Mouse (Mus musculus): ENCODE measurements around the gene Rnf181. TPM values are rescaled to one million over a fixed set of nuclear protein-coding genes. Genes with fewer than 3 reads are reported as not detected.
A peak's percentile ranks its signal among the peaks of the same experiment; 100 is the strongest.

The Rnf181 gene
- polyA plus RNA-seq, 2 experiments, result 42.8 to 68.0 TPM

GRCm38 (mm10) chr6:72374206-72374605 lies 7.5 kb upstream of the Rnf181 start:
- Histone ChIP-seq H3K9ac (replicated peaks) (no peak overlapping the region), H3K4me2 (ENCODE audit: low read depth) (peak overlapping the region; percentile 59; the same call in 1 of the 2 replicates), H3K27ac (no peak overlapping the region), H3K4me3 (ENCODE audit: insufficient read depth in 1 of 2, low read depth in 2 of 2, low read length in 2 of 2) (no peak overlapping the region), H3K36me3 (replicated peaks; ENCODE audit: control insufficient read depth, insufficient read depth, low read depth) (no peaks in the 10 kb centered on the region; the same call in 1 of the 2 replicates), H3K27me3 (ENCODE audit: control insufficient read depth, insufficient read depth, low read length) (no peaks in the 10 kb centered on the region), H3K4me1 (replicated peaks; ENCODE audit: control insufficient read depth in 2 of 2, insufficient read depth in 2 of 2, low read length in 1 of 2) (peaks cover 23 to 48% of the 10 kb centered on the region in 2 experiments), H3K9me3 (ENCODE audit: control insufficient read depth, low read length) (no peaks in the 10 kb centered on the region)
- TF ChIP-seq CTCF (IDR thresholded peaks at IDR 0.05; ENCODE audit: low read depth), result no peak
- TF ChIP-seq EP300 (IDR thresholded peaks at IDR 0.05; ENCODE audit: low read depth), result no peak
- DNase-seq (ENCODE audit: low read depth in 3 of 3, low spot score in 3 of 3) (no peak), ATAC-seq (ENCODE audit: insufficient read depth) (peak; percentile 41; the same call in 1 of the 2 replicates)
- 37% methylated on average over 7 of the region's 7 CpGs for WGBS (ENCODE audit: insufficient replicate concordance)

GRCm38 (mm10) chr6:72373184-72373583 lies 6.4 kb upstream of the Rnf181 start:
- no peak overlapping the region for H3K27ac ChIP-seq
- H3K9ac ChIP-seq (replicated peaks), result no peak overlapping the region
- DNase-seq (ENCODE audit: low read depth in 3 of 3, low spot score in 3 of 3) (no peak), ATAC-seq (ENCODE audit: insufficient read depth) (no peak)
- H3K27me3 ChIP-seq (ENCODE audit: control insufficient read depth, insufficient read depth, low read length), result no peaks in the 10 kb centered on the region
- peaks cover 9% of the 10 kb centered on the region; the same call in 1 of the 2 replicates for H3K36me3 ChIP-seq (replicated peaks; ENCODE audit: control insufficient read depth, insufficient read depth, low read depth)
- WGBS (ENCODE audit: insufficient replicate concordance), result 87% methylated on average over 4 of the region's 4 CpGs
- no peak overlapping the region for H3K4me2 ChIP-seq (ENCODE audit: low read depth)
- no peaks in the 10 kb centered on the region for H3K9me3 ChIP-seq (ENCODE audit: control insufficient read depth, low read length)
- H3K4me3 ChIP-seq (ENCODE audit: insufficient read depth in 1 of 2, low read depth in 2 of 2, low read length in 2 of 2), result no peak overlapping the region
- H3K4me1 ChIP-seq (replicated peaks; ENCODE audit: control insufficient read depth in 2 of 2, insufficient read depth in 2 of 2, low read length in 1 of 2), result peaks cover 14 to 42% of the 10 kb centered on the region in 2 experiments
- TF ChIP-seq CTCF (IDR thresholded peaks at IDR 0.05; ENCODE audit: low read depth) (no peak), EP300 (IDR thresholded peaks at IDR 0.05; ENCODE audit: low read depth) (no peak)

- Histone ChIP-seq H3K4me3 (ENCODE audit: insufficient read depth in 1 of 2, low read depth in 2 of 2, low read length in 2 of 2) (no peak overlapping the region), H3K4me2 (ENCODE audit: low read depth) (no peak overlapping the region), H3K9me3 (ENCODE audit: control insufficient read depth, low read length) (no peaks in the 10 kb centered on the region), H3K27ac (no peak overlapping the region), H3K36me3 (replicated peaks; ENCODE audit: control insufficient read depth, insufficient read depth, low read depth) (peaks cover 9% of the 10 kb centered on the region; the same call in 1 of the 2 replicates), H3K9ac (replicated peaks) (no peak overlapping the region), H3K27me3 (ENCODE audit: control insufficient read depth, insufficient read depth, low read length) (no peaks in the 10 kb centered on the region), H3K4me1 (replicated peaks; ENCODE audit: control insufficient read depth in 2 of 2, insufficient read depth in 2 of 2, low read length in 1 of 2) (peaks cover 14 to 40% of the 10 kb centered on the region in 2 experiments)
- no peak for ATAC-seq (ENCODE audit: insufficient read depth)
- TF ChIP-seq CTCF (IDR thresholded peaks at IDR 0.05; ENCODE audit: low read depth) (no peak), EP300 (IDR thresholded peaks at IDR 0.05; ENCODE audit: low read depth) (no peak)
- WGBS (ENCODE audit: insufficient replicate concordance), result 54% methylated on average over 1 of the region's 1 CpGs
- DNase-seq (ENCODE audit: low read depth in 3 of 3, low spot score in 3 of 3), result no peak
Observed at GRCm38 (mm10) chr6:72371571-72371970, 4.8 kb upstream of the Rnf181 start.

- TF ChIP-seq EP300 (IDR thresholded peaks at IDR 0.05; ENCODE audit: low read depth), result no peak
- Histone ChIP-seq H3K9me3 (ENCODE audit: control insufficient read depth, low read length) (no peaks in the 10 kb centered on the region), H3K27ac (no peak overlapping the region), H3K4me1 (replicated peaks; ENCODE audit: control insufficient read depth in 2 of 2, insufficient read depth in 2 of 2, low read length in 1 of 2) (peaks cover 14 to 40% of the 10 kb centered on the region in 2 experiments), H3K9ac (replicated peaks) (no peak overlapping the region), H3K4me3 (ENCODE audit: insufficient read depth in 1 of 2, low read depth in 2 of 2, low read length in 2 of 2) (no peak overlapping the region), H3K4me2 (ENCODE audit: low read depth) (no peak overlapping the region), H3K36me3 (replicated peaks; ENCODE audit: control insufficient read depth, insufficient read depth, low read depth) (peaks cover 9% of the 10 kb centered on the region; the same call in 1 of the 2 replicates), H3K27me3 (ENCODE audit: control insufficient read depth, insufficient read depth, low read length) (no peaks in the 10 kb centered on the region)
- no peak for DNase-seq (ENCODE audit: low read depth in 3 of 3, low spot score in 3 of 3)
- 62% methylated on average over 5 of the region's 5 CpGs for whole genome bisulfite sequencing (ENCODE audit: insufficient replicate concordance)
- ATAC-seq (ENCODE audit: insufficient read depth), result no peak
Observed at GRCm38 (mm10) chr6:72371147-72371546, 4.4 kb upstream of the Rnf181 start.

- peaks cover 12 to 38% of the 10 kb centered on the region in 2 experiments for H3K4me1 ChIP-seq (replicated peaks; ENCODE audit: control insufficient read depth in 2 of 2, insufficient read depth in 2 of 2, low read length in 1 of 2)
- no peak for TF ChIP-seq EP300 (IDR thresholded peaks at IDR 0.05; ENCODE audit: low read depth)
- no peak for TF ChIP-seq CTCF (IDR thresholded peaks at IDR 0.05; ENCODE audit: low read depth)
- H3K9me3 ChIP-seq (ENCODE audit: control insufficient read depth, low read length), result no peaks in the 10 kb centered on the region
- no peaks in the 10 kb centered on the region for H3K27me3 ChIP-seq (ENCODE audit: control insufficient read depth, insufficient read depth, low read length)
- peaks cover 9% of the 10 kb centered on the region; the same call in 1 of the 2 replicates for H3K36me3 ChIP-seq (replicated peaks; ENCODE audit: control insufficient read depth, insufficient read depth, low read depth)
- no peak overlapping the region for H3K27ac ChIP-seq
- no peak overlapping the region for H3K4me3 ChIP-seq (ENCODE audit: insufficient read depth in 1 of 2, low read depth in 2 of 2, low read length in 2 of 2)
- ATAC-seq (ENCODE audit: insufficient read depth), result no peak
- no peak overlapping the region for H3K9ac ChIP-seq (replicated peaks)
- no peak overlapping the region for H3K4me2 ChIP-seq (ENCODE audit: low read depth)
- no peak for DNase-seq (ENCODE audit: low read depth in 3 of 3, low spot score in 3 of 3)
- WGBS (ENCODE audit: insufficient replicate concordance), result 79% methylated on average over 12 of the region's 12 CpGs
Observed at GRCm38 (mm10) chr6:72370091-72370490, 3.3 kb upstream of the Rnf181 start.
